Mouse (Mus musculus): Measurements from ENCODE around the gene Tomm70a.

Gene Tomm70a

GRCm38 (mm10) chr16:57120913-57121815 lies at the start of gene Tomm70a:
Gene Tomm70a, plus strand, starts transcription at chr16:57121703.
- peak; percentile 95 for DNase-seq (ENCODE audit: low read depth)

GRCm38 (mm10) chr16:57075986-57076385 lies 45.5 kb upstream of the Tomm70a start:
- DNase-seq (ENCODE audit: low read depth) = no peak

- no peak for DNase-seq (ENCODE audit: low read depth)
These were observed 41.9 kb upstream of the Tomm70a start for GRCm38 (mm10) chr16:57079577-57079976.

GRCm38 (mm10) chr16:57092460-57092859 lies 29.0 kb upstream of the Tomm70a start:
- peak; percentile 62 for DNase-seq (ENCODE audit: low read depth)

- no peak for DNase-seq (ENCODE audit: low read depth)
These were observed 28.4 kb upstream of the Tomm70a start for GRCm38 (mm10) chr16:57092911-57093605.

GRCm38 (mm10) chr16:57098468-57099144 lies 22.9 kb upstream of the Tomm70a start:
- DNase-seq (ENCODE audit: low read depth) = no peak

GRCm38 (mm10) chr16:57099572-57100237 lies 21.8 kb upstream of the Tomm70a start:
- no peak for DNase-seq (ENCODE audit: low read depth)

- no peak for DNase-seq (ENCODE audit: low read depth)
These were observed 20.3 kb upstream of the Tomm70a start for GRCm38 (mm10) chr16:57101174-57101573.

- no peak for DNase-seq (ENCODE audit: low read depth)
These were observed 15.1 kb upstream of the Tomm70a start for GRCm38 (mm10) chr16:57106185-57106960.

GRCm38 (mm10) chr16:57116066-57116465 lies 5.4 kb upstream of the Tomm70a start:
- peak; percentile 54 for DNase-seq (ENCODE audit: low read depth)

GRCm38 (mm10) chr16:57117562-57117961 lies 3.9 kb upstream of the Tomm70a start:
- DNase-seq (ENCODE audit: low read depth) = no peak

- no peak for DNase-seq (ENCODE audit: low read depth)
These were observed 413 bp downstream of the Tomm70a start for GRCm38 (mm10) chr16:57121816-57122415.

GRCm38 (mm10) chr16:57122682-57123445 lies 1.4 kb downstream of the Tomm70a start:
- DNase-seq (ENCODE audit: low read depth) = peak; percentile 7

GRCm38 (mm10) chr16:57126268-57126667 lies 4.8 kb downstream of the Tomm70a start:
- DNase-seq (ENCODE audit: low read depth) = no peak

- DNase-seq (ENCODE audit: low read depth) = no peak
These were observed 6.3 kb downstream of the Tomm70a start for GRCm38 (mm10) chr16:57127825-57128224.

- no peak for DNase-seq (ENCODE audit: low read depth)
These were observed 9.4 kb downstream of the Tomm70a start for GRCm38 (mm10) chr16:57130752-57131400.

- DNase-seq (ENCODE audit: low read depth) = no peak
These were observed 10.0 kb downstream of the Tomm70a start for GRCm38 (mm10) chr16:57131544-57131943.

- no peak for DNase-seq (ENCODE audit: low read depth)
These were observed 10.8 kb downstream of the Tomm70a start for GRCm38 (mm10) chr16:57132326-57132725.

GRCm38 (mm10) chr16:57133611-57134010 lies 12.1 kb downstream of the Tomm70a start:
- DNase-seq (ENCODE audit: low read depth) = no peak
